Mouse (Mus musculus) embryonic fibroblast, embryonic 13.5 days (primary cell): Measurements from ENCODE around the gene Top3a.

Source experiments
- CTCF ChIP-seq: IDR thresholded peaks from 2 replicates; pipeline ENCODE4 v1.5.1; 2011; ENCODE audit warnings: mild to moderate bottlenecking, control low read depth, low read length, moderate library complexity, borderline replicate concordance; ENCODE audit not compliant: insufficient read depth
- POLR2A ChIP-seq: IDR thresholded peaks from 2 replicates; pipeline ENCODE4 v1.6.1; 2011; ENCODE audit warnings: low read depth, mild to moderate bottlenecking, control low read depth, low read length, moderate library complexity

GRCm38 (mm10) chr11:60826700-60827099 lies 49.5 kb upstream of the Top3a start:
- no peak for TF ChIP-seq CTCF
- no peak for TF ChIP-seq POLR2A
